Mouse (Mus musculus) urinary bladder, adult 2 months (tissue): ENCODE results near the gene Catip. TPM values are rescaled to one million over a fixed set of nuclear protein-coding genes. Genes with fewer than 3 reads are reported as not detected.

Source experiments
- DNase-seq: peaks from one replicate; pipeline ENCODE4 v3.0.0; 2022; ENCODE audit warnings: low spot score
- polyA plus RNA-seq: library from polyadenylated mRNA; depleted of rRNA; stranded (reverse); fragments of >200 nt; gene quantifications from 2 replicates; pipeline ENCODE4 v1.2.3, GENCODE M21; 2012

Catip gene
- polyA plus RNA-seq, 1 experiment = 2.7 TPM

DNA sequence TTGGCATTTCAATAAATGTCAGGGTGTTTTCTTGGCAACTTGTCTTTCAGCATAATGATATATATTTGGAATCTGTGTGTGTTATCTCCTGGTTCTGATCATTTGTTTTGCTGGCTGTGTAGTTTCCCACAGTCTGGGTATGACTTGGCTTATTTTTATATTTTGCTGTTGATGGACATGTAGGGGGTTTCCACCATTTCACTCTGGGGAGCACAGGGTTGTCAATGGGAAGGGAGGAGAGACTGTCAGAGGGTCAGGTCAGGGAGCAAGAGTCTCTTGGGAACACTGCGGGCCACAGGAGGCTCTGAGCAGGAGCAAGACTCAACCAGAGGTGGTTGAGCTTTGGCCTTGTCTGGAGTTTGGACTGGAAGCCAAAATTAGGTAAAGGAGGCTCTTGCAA, 19.6 kb upstream of the Catip start:
- DNase-seq = no peak

DNA sequence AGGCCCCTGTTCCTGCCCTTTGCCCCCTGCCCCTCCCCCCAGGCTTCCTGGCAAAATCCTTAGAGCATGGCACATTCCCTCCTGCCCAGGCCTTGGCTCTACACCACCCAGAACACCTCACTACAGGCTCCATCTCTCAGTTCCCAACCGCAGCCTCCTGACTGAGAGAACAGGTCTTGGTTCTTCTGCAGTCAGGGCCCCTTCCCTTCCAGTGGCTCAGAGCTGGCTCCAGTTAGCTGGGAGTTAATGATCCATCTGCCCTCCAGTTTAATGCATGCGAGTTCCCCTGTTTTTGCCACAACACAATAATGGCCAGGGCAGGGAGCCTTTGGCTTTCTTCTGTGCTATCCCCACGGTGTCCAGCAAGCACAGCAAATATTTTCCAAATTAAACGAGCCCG, 18.7 kb upstream of the Catip start:
- no peak for DNase-seq

DNA sequence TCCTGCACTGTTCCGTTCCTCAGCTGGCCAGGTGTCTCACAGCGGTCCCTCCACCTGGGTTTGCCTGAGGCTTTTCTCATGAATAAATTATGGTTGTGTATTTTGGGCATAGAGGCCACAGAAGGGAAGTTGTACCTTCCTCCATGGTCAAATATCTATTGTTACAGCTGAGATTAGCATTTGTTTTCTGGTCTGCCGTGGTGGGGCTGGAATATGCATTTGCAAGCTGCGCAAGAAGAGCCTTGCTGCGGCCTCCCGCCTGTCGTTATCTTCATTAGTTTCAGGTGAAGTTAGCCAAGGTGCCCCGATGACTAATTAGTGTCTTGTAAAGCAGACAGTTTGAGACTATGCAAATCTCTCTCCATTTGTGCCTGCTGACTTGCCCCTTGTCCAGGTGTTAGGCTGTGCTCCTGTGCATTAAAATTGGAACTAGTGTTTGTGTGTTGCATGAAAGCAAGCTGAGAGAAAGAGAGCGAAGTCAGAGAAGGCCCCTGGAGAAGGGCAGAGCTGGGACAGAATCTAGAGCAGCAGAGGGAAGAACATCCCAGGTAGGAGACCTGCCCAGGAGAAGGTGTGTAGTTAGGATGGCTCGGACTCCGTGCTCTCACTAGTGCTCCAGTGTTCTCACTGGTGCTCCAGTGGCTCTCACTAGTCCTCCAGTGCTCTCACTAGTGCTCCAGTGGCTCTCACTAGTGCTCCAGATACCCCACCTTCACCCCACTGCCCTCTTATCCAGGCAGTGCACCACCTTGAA, 17.6 kb upstream of the Catip start:
- DNase-seq = no peak

DNA sequence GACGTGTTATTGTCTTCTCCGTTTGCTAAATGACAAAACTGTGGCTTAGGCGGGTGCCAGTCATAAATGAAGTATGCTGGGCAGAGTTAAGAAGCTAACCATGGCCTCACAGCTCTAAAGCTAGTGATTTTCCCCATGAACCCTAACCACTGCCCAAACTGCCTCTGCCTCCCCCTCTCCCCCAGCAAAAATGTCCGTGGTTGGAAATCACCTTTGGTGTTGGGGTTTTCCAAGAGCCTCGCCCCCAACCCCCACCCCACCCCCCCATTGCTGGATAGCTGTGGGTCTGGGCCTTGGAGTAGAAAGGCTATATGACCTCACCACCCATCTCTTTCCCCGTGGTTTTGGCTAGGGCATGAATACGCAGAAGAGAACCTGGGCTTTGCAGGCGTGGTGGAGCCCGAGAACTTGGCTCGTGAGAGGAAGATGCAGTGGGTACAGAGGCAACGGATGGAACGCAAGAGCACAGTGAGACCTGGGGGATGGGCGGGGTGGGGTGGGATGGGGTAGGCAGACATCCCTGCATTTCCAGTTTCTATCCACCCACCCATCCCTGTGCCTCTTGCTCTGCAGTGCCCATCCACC, 10.6 kb upstream of the Catip start:
- no peak for DNase-seq

DNA sequence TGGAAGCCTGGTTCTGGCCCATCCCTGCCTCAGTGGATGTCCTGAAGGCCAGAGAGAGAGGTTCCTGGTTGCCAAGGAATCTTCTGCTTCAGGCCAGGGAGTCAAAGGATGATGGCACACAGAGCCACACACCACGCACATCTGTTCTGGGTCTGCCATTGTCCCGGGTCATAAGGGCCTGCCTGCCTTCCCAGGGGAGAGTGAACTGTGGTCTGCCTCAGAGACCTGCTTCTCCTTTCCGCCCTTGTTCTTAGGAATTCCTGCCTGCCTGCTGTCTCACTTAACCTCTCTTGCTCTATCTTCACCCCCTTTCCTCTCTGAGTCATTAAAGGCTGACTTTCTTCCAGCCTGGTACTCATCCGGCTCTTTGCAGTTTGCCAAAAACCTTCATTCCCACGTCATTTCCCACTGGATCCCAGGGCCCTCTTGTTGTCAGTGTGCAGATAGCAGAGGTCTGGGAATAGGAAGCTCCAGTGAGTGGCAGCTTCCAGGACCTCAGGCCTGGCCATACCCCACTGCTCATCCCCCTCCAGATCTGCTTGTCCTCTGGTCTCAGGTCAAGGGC, 9.3 kb upstream of the Catip start:
- no peak for DNase-seq

DNA sequence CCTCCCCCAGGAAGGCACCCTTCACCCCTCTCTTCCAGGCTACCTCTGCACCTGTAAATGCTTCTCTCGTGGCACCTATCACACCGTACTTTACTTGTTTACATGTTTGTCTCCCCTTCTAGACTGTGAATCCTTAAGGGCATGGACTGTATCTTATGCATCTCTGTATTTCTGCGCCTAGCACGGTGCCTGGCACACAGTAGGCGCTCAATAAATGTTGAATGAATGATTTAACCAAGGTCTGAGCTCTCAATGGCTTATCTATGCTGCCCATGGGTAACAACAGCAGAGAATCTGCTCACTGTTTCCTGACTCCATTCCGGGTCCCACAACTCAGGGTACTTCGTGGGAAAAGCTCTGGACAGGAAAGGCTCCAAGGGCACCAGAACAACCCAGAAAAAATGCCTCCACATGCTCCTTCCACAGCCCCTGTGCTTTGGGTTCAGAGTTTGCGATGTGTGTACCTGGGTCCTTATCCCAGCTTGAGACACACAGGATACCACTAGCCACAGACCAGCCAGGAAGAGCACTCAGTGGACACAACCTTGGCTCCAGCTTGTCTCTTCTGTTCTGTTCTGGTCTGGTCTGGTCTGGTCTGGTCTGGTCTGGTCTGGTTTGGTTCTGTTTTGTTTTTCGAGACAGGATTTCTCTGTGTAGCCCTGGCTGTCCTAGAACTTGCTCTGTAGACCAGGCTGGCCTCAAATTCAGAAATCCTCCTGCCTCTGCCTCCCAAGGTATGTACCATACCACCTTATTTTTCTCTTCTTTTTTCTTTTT, 8.3 kb upstream of the Catip start:
- DNase-seq = no peak

DNA sequence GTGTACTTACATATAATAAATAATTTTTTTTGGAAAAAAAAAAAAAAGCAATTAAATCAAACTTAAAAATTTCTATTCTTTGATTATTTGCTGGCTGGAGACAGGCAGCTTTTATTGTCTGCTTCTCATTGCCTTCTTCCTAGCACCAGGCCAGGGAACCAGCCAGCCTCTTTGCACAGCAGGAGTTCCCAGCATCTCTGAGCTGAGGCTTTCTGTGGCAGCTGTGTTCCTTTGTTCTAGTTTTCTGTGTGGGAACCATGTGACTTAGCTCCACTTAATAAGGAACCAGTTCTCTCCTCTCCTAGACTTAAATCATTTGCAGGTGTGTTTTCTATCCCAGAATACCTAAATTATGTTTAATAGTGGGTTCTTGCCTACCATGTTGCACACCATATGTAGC, 4.4 kb upstream of the Catip start:
- no peak for DNase-seq

DNA sequence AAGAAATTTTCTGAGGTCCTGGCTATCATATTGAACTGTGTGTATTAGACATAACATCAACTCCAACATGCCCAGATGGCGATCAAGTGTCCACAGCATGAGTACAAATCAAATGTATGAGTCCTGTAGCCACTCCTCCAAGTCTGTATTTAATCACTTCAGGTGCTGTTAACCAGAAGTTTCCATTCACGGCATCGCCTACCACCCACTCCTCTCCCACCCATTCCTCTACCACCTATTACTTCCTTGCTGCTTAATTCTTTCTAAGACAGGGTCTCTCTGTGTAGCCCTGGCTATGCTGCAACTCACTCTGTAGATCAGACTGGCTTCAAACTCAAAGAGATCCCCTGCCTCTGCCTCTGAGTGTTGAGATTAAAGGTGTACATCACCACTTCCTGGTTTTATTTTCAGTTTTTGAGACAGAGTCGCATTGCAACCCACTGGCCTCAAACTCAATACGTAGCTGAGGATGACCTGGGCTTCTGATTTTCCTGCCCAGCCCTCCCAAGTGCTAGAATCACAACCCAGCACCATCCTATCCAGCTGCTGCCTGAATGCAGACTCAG, 1.9 kb upstream of the Catip start:
- DNase-seq = no peak

DNA sequence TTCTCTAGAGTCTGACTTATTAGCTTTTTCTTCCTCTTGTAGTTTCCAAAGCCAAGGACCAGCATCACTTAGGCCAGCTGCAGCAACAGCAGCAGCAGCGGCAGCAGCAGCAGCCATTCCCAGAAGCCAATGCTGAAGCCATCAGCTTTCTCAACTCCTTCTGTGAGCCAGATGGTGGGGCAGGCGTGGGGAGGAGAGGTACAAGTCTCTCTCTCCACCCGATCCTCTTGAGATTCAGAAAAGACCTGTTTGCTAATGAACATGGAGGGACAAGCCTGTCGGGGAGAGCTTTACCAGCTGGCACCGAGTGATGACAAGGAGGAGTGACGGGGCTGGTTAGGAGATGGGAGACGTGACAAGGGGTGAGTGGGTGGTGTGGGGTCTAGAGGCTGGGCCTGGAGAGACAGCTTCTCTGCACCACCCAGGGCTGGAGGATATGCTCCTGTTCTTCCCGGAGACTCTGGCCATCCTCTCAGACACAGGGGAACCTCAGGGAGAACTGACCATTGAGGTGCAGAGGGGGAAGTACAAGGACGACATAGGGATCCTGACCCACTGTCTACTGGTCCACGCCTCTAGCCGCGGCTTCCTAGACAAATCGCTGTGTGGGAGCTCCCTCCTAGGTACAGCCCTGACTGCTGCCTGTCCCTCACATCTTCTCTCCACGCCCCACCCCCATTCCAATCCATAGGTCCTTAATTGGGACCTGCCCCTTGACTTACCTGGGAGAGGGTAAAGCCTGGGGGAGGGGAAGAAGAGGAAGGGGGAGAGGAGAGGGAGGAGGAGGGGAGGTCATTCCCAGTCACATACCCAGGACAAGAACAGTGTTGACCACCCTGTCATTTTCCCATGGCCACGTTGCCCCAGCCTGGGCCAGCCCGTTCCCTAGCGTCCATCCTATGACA, 669 bp downstream of the Catip start:
- no peak for DNase-seq

DNA sequence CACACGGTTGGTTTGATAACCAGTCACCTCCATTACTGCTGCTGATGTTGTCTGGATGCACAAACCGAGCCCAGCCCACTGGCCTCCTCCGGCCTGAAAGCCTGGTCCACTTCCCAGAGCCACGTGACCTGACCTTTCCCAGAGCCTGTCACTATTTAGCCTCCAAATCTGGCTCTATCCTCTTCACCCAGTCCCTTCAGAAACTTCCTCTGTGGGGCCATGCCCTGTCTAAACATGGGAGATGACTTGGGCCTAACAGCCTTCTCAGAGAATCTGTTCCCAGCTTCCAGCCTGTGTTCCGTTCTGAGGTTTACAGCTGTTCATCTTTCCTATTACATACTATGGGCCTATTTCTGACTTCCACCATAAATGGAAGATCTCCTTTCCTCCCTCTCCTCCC, 1.5 kb downstream of the Catip start:
- no peak for DNase-seq

DNA sequence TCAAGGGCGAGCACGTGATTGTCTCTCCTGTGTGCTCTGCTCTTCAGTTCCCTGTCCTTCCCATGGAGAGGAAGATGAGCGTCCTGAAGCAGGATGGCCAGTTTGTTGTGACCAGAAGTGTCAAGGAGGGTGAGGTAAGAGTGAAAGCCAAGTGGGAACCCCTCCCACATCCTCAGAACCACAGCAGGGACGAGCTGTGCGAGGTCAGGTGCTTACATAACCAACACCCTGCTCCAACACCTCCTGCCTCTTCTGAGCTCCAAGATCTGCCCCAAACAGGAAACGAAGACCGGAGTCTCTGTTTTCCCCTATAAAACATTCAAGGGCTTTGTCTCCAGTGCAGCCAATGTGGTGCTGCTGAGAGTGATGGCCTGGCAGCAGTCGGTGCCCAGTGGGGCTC, 2.4 kb downstream of the Catip start:
- DNase-seq = no peak

DNA sequence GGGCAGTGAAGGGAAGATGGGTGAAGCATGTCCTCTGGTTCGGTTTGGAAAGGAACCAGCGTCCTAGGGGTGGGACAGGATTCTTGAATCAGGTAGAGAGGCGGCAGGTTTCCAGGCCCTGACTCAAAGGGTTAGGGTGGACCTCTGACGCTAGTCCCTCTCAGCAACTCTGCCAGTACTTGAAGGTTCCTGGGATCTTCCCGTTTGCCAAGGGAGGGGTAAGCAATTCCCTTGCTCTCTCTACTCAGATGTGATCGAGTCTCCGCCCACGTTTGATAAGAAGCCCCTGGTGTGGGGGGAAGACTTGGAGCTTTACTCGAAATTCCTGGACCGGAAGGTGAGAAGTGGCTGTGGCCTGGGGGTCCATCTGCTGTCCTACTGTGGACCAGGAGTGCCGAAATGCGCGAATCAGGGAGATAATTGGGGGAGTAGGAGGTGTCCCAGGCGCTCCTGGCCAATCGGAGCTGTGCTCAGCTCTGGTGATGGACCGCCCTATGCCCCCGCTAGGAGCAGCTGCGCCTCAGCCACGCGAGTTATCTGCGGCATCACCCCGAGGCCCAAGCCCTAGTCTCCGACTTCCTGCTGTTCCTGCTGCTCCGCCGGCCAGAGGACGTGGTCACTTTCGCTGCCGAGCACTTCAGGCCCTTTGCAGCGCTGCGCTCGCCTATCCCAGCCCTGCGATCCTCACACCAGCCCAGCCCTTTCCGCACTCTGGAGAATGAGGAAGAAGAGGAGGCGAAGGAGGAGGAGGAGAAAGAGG, 6.2 kb downstream of the Catip start:
- no peak for DNase-seq

DNA sequence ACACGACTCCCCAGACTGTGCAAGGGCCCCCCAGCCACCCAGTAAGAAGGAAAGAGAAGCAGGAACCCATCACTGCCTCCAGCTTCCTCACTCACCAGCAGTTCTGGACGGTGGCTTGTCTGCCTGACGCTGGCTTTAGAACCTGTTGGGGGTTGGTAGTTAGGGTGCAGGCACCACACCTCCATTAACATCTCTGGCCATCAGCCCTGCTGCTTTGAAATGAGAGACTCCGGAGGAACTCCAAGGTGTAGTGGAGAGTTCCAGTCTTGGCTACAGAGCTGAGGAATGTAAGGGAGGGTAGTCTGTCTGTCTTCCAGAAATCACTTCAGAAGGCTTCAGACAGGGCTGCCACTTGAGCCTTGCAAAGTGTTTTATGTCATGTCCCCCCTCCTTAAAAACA, 8.1 kb downstream of the Catip start:
- DNase-seq = no peak

DNA sequence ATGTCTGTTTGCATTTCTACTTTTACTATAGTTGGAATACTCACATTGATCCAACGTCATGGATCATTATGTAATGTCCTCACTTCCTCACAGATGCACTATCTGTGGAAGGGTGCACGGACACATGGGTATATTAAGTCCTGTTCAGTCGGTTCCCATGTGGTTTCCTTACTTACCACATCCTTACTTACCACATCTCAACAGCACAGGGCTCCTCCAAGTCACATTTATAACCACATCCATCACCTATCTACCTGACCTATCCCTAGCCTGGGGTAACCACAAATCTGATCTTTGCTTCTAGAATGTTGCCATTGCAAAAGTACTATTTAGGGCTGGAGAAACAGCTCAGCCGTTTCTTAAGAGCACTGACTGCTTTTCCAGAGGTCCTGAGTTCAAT, 11.5 kb downstream of the Catip start:
- no peak for DNase-seq

DNA sequence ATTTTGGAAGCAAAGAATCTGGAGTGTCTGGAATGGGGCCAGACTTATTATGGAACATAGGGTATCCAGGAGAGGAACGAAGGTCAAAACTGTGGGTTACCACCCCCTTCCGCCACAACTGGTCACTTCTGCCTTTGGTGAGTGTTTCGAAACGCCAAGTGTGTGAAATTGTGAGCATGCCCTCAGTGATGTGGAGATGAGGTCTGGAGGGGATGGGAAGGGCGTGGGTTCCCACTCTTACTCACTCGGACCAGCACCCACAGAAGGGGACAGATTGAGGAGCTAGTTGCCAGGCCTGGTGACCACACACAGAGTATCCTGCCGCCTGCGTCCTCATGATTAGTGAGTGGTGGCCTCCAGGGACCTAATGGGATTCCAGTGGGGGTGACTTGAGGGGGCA, 13.1 kb downstream of the Catip start, which contains the start of gene Slc11a1:
Gene Slc11a1 (plus strand): TSS at position 216 of the 400 bp plus-strand sequence.
- DNase-seq = no peak

DNA sequence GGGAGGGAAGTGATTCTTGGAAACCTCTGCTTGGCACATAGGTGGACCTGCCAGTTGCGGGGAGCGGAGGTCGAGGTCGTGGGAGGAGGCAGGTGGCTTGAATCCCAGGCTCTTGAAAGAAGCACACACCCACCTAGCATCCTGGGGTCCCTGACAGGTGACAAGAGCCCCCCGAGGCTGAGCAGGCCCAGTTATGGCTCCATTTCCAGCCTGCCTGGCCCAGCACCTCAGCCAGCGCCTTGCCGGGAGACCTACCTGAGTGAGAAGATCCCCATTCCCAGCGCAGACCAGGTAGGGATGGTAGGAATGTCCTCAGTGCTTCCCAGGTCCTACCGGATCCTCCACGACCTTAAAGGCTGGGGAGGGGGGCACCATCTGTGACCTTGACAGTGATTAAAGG, 13.7 kb downstream of the Catip start:
- DNase-seq = no peak

DNA sequence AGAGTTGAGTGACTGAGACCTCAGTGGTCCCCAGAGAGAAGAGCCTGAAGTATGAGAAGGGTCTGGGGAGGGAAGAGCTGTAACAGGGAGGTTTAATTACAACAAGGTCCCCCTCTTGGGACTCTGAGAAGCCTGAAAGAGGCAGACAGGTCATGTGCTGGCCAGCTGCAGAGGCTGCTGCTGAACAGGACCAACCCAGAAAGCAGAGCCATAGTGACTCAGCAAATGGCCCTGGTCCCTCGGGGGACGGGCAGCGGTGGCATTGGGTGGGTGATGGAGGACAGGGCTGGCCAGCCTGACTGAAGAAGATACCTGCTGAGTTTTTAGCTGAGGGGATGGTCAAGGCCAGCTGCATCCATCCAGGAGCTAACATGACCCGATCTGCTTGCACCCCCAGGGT, 14.5 kb downstream of the Catip start:
- no peak for DNase-seq

DNA sequence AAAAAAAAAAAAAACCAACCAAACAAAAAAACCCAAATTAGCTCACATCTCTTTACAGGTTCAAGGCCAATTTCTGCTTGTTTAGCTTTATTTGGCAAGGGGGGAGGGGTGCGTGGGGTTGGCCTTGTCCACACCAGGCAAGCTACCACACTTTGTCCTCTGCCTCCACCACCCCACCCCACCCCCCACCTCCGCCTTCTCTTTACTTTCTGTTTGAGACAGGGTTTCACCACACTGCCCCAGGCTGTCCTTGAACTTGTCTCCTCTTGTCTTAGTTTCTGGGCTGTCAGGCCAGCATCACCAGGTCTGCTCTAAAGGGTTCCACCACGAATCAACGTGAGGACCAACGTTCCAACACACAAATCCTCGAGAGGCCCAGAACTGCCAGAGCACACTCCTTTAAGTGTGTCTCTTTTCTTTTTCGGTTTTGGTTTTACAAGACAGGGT, 17.2 kb downstream of the Catip start:
- DNase-seq = no peak

DNA sequence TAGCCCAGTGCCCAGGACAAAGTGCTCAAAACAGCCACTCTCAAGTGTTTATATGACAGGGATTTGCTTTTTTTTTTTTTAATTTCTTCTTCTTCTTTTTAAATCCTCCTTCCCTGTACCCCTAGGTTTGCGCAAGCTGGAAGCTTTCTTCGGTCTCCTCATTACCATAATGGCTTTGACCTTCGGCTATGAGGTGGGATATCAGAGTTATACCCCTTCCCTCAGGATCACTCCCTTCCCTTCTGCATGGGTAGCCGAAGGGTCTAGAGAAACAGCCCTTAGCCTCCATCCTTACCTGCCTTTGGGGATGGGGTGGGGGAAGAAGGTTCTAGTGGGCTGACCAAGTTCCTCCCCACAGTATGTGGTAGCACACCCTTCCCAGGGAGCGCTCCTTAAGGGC, 18.6 kb downstream of the Catip start:
- no peak for DNase-seq

DNA sequence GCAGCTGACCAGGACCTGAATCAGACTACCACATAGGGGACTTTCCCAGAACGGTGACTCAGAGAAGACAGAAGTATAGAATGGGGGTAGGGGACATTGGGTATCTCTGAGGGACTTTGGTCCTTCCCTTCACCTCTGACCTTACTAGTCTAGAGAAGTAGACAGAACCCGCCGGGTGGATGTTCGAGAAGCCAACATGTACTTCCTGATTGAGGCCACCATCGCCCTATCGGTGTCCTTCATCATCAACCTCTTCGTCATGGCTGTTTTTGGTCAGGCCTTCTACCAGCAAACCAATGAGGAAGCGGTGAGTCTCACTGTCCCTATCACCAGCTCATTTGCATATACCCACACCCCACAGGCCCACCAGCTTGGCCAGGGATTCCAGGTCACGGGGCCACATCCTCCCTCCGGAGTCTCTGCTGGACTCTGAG, 19.7 kb downstream of the Catip start:
- DNase-seq = no peak
